8 mouse cellular contexts compared by ENCODE assay signal in the genomic region with DNA sequence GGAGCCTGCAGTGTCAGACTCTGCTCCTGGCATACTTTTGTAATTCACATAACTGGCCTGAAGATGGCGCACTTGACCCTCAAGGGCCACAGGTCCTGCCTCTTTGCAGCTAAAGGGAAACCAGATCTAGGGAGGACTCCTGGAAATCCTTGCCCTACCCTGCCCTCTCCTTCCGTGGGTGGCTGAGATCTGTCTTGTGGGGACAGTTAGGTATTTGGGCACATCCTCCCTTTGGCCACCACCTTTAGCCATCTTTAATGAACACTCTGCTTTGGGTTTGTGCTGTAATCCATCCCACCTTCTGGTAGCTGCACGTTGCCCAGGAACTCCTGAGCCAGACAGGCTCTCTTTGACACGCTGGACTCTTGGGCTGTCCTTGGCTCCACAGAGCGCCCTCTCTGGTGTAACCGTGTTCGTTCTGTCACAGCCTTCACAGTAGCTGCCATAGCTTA. TPM values are rescaled to one million over a fixed set of nuclear protein-coding genes. Genes with fewer than 3 reads are reported as not detected.
A peak's percentile ranks its signal among the peaks of the same experiment; 100 is the strongest.
DNase-seq lines count a peak whose midpoint lies in the region; ATAC-seq and TF ChIP-seq lines count a peak whose summit lies in the region.

No protein-coding gene starts in this region.

- no peaks in the 10 kb centered on the region for H3K4me1 ChIP-seq in heart, adult 2 months (ENCODE audit: control insufficient read depth, insufficient read depth, low read length)
- peaks cover 28% of the 10 kb centered on the region for H3K4me1 ChIP-seq in kidney, embryonic 16.5 days (ENCODE audit: insufficient read depth, low read length)
- H3K4me1 ChIP-seq in lung, adult 2 months (ENCODE audit: control insufficient read depth, insufficient read depth, low read length), result no peaks in the 10 kb centered on the region; the same call in 1 of the 2 replicates

- no peaks in the 10 kb centered on the region for H3K79me2 ChIP-seq in heart, adult 2 months (replicated peaks; ENCODE audit: control insufficient read depth, insufficient read depth, low read length)

- TF ChIP-seq POLR2A in heart, adult 2 months (IDR thresholded peaks at IDR 0.05; ENCODE audit: insufficient read depth, low read depth, low read length), result no peak
- TF ChIP-seq POLR2A in lung, adult 2 months (IDR thresholded peaks at IDR 0.05; ENCODE audit: borderline replicate concordance, extremely low read depth, low read depth, low read length), result no peak

- TF ChIP-seq EP300 in heart, adult 2 months (IDR thresholded peaks at IDR 0.05; ENCODE audit: insufficient read depth, low read depth, low read length), result peak; percentile 69; the same call in 1 of the 2 replicates

- H3K27me3 ChIP-seq in heart, adult 2 months (ENCODE audit: control insufficient read depth, insufficient read depth, low read length), result peaks cover 6% of the 10 kb centered on the region; the same call in 1 of the 2 replicates
- no peaks in the 10 kb centered on the region for H3K27me3 ChIP-seq in kidney, embryonic 16.5 days (ENCODE audit: insufficient read depth, low read length)

- no peak overlapping the region for H3K27ac ChIP-seq in heart, adult 2 months
- H3K27ac ChIP-seq in kidney, embryonic 16.5 days (ENCODE audit: low read length), result no peak overlapping the region

- no peak overlapping the region for H3K4me3 ChIP-seq in heart, adult 2 months
- H3K4me3 ChIP-seq in kidney, embryonic 16.5 days (ENCODE audit: low read length), result no peak overlapping the region
- no peak overlapping the region for H3K4me3 ChIP-seq in lung, adult 2 months (replicated peaks; ENCODE audit: extremely low read depth, low read depth, low read length)

- H3K4me2 ChIP-seq in kidney, embryonic 16.5 days (replicated peaks; ENCODE audit: low read depth, low read length), result 0 out of 2 replicates have a peak overlapping the region, but pooled peaks have one; percentile 9

- ATAC-seq in kidney, embryonic 16.5 days (ENCODE audit: low FRiP score, low TSS enrichment), result peak; percentile 7; the same call in 1 of the 2 replicates

- intact Hi-C loops in heart, adult 2 months (cut with DNase I), result loop anchor here (5.0 kb wide), 3 partner anchors 80 to 350 kb away; no protein-coding TSS in a partner anchor

- H3K9ac ChIP-seq in heart, adult 2 months (ENCODE audit: low read depth, low read length), result no peak overlapping the region
- H3K9ac ChIP-seq in kidney, embryonic 16.5 days (replicated peaks; ENCODE audit: low read length), result 0 out of 2 replicates have a peak overlapping the region, but pooled peaks have one; percentile 32

- peak; percentile 72 for TF ChIP-seq CTCF in heart, adult 2 months (IDR thresholded peaks at IDR 0.05)
- peak; percentile 88 for TF ChIP-seq CTCF in lung, adult 2 months (IDR thresholded peaks at IDR 0.05; ENCODE audit: insufficient read depth, low read length)

- peak; percentile 72 to 91 for DNase-seq in adrenal gland, adult (ENCODE audit: inconsistent age in 2 of 2, low spot score in 1 of 2)
- DNase-seq in adrenal gland, adult 8-10 months, result no peak
- peak; percentile 83 for DNase-seq in MEL-GATA-1-ER (ENCODE audit: extremely low read depth, low read depth)
- DNase-seq in cerebellum, adult 9-11 months, result peak; percentile 72
- peak; percentile 46 to 50 for DNase-seq in heart, adult 2 months
- peak; percentile 44 for DNase-seq in lung, adult 2 months
- peak; percentile 50 for DNase-seq in right cerebral cortex, postnatal 25 days

- no peaks in the 10 kb centered on the region for H3K9me3 ChIP-seq in kidney, embryonic 16.5 days (ENCODE audit: low read length)

- H3K36me3 ChIP-seq in heart, adult 2 months (ENCODE audit: control insufficient read depth, insufficient read depth, low read length), result no peaks in the 10 kb centered on the region
- H3K36me3 ChIP-seq in kidney, embryonic 16.5 days (ENCODE audit: insufficient read depth, low read length), result no peaks in the 10 kb centered on the region

- WGBS in heart, adult 2 months, result 6% methylated on average over 7 of the region's 7 CpGs
- 2% methylated on average over 7 of the region's 7 CpGs for WGBS in kidney, embryonic 16.5 days
- WGBS in lung, adult 2 months, result 3% methylated on average over 7 of the region's 7 CpGs

RNA-seq across cellular contexts. Expression of gene Slc4a8, which starts 4.0 kb away (rescaled TPM):
- 10 to 100 TPM in 3 of 4 experiments, 1 to 10 TPM in 1; 6.2 to 20.5 (median 11.4) TPM for total RNA-seq in adrenal gland, adult 8-10 months (2022)
- total RNA-seq in heart, adult 2 months (2021), result 1 to 10 TPM; 2.8 to 4.1 TPM
- polyA plus RNA-seq in heart, adult 2 months (2012; rRNA removed), result 0.96 and 1.5 TPM in 2 replicates
- 8.4 and 8.7 TPM in 2 replicates for polyA plus RNA-seq in kidney, embryonic 16.5 days (2015; fragmentation: Nextera tagmentation; extraction: Ambion mirVana)
- 4.3 and 4.4 TPM in 2 replicates for polyA plus RNA-seq in lung, adult 2 months (2012; rRNA removed)

RNA-seq across cellular contexts. Expression of gene Galnt6, which starts 28.4 kb away (rescaled TPM):
- 1 to 10 TPM; 5.1 to 7.2 (median 5.8) TPM for total RNA-seq in adrenal gland, adult 8-10 months (2022)
- under 1 TPM; 0.65 to 0.89 TPM for total RNA-seq in heart, adult 2 months (2021)
- 0.70 and 0.78 TPM in 2 replicates for polyA plus RNA-seq in heart, adult 2 months (2012; rRNA removed)
- polyA plus RNA-seq in kidney, embryonic 16.5 days (2015; fragmentation: Nextera tagmentation; extraction: Ambion mirVana), result 0.87 and 1.1 TPM in 2 replicates
- 3.8 and 4.0 TPM in 2 replicates for polyA plus RNA-seq in lung, adult 2 months (2012; rRNA removed)
